Mouse (Mus musculus) heart, adult 18-20 months (tissue): ENCODE data around the gene 4930415O20Rik. TPM values are rescaled to one million over a fixed set of nuclear protein-coding genes. Genes with fewer than 3 reads are reported as not detected.

Experiments used
- DNase-seq, 2 experiments: peaks; one replicate each; pipeline ENCODE4 v3.0.0; 2021 to 2022; ENCODE audit warnings: mixed read lengths in 1 of 2
- long read RNA-seq, 2 experiments: library from polyadenylated mRNA; stranded (forward); transcript quantifications; one replicate each; pipeline ENCODE4 v2.0.0; 2021
- total RNA-seq, 2 experiments: library from RNA; stranded (reverse); gene quantifications; 2 replicates each; pipeline ENCODE4 v1.2.3; 2021

The 4930415O20Rik gene
- total RNA-seq: 1 to 10 TPM; 2.5 to 2.8 TPM
- long read RNA-seq, experiment 1: 0 reads
- long read RNA-seq, experiment 2, partial matches to known transcripts: 0 of 1 reads
- long read RNA-seq, experiment 2, other reads (novel, unspliced or antisense): 1 of 1 reads

- no peak for DNase-seq
These were observed at the start of gene 4930415O20Rik, which contains the start of gene Ccnt1 for GRCm38 (mm10) chr15:98570873-98571538. Gene 4930415O20Rik (plus strand): TSS chr15:98571004. Gene Ccnt1 (minus strand): TSS chr15:98570923.

GRCm38 (mm10) chr15:98521245-98521644 is 49.6 kb upstream of the 4930415O20Rik start:
- no peak for DNase-seq

GRCm38 (mm10) chr15:98526057-98526456 is 44.7 kb upstream of the 4930415O20Rik start:
- no peak for DNase-seq

GRCm38 (mm10) chr15:98527056-98527771 is 43.6 kb upstream of the 4930415O20Rik start:
- DNase-seq: no peak

- DNase-seq: no peak
These were observed 42.7 kb upstream of the 4930415O20Rik start for GRCm38 (mm10) chr15:98528066-98528563.

- DNase-seq: peak in 1 of 2 experiments; percentile 32
These were observed 38.5 kb upstream of the 4930415O20Rik start for GRCm38 (mm10) chr15:98532281-98532680.

- peak in 1 of 2 experiments; percentile 40 for DNase-seq
These were observed 37.7 kb upstream of the 4930415O20Rik start for GRCm38 (mm10) chr15:98533035-98533531.

GRCm38 (mm10) chr15:98533881-98534627 is 36.8 kb upstream of the 4930415O20Rik start, which contains the start of gene Kansl2:
Gene Kansl2 (minus strand): TSS chr15:98534264.
- DNase-seq: peak; percentile 97 to 99

- no peak for DNase-seq
These were observed 34.9 kb upstream of the 4930415O20Rik start for GRCm38 (mm10) chr15:98535921-98536320.

- no peak for DNase-seq
These were observed 33.8 kb upstream of the 4930415O20Rik start for GRCm38 (mm10) chr15:98536828-98537510.

GRCm38 (mm10) chr15:98537923-98538322 is 32.9 kb upstream of the 4930415O20Rik start:
- no peak for DNase-seq

- DNase-seq: no peak
These were observed 29.7 kb upstream of the 4930415O20Rik start for GRCm38 (mm10) chr15:98541064-98541463.

GRCm38 (mm10) chr15:98543341-98543740 is 27.5 kb upstream of the 4930415O20Rik start:
- no peak for DNase-seq

GRCm38 (mm10) chr15:98545151-98545550 is 25.7 kb upstream of the 4930415O20Rik start:
- DNase-seq: no peak

- no peak for DNase-seq
These were observed 24.0 kb upstream of the 4930415O20Rik start for GRCm38 (mm10) chr15:98546843-98547242.

GRCm38 (mm10) chr15:98552758-98553157 is 18.0 kb upstream of the 4930415O20Rik start:
- DNase-seq: no peak

- DNase-seq: peak; percentile 43 to 75
These were observed 14.9 kb upstream of the 4930415O20Rik start for GRCm38 (mm10) chr15:98555881-98556280.

GRCm38 (mm10) chr15:98557186-98557585 is 13.6 kb upstream of the 4930415O20Rik start:
- DNase-seq: no peak

- DNase-seq: no peak
These were observed 3.9 kb upstream of the 4930415O20Rik start for GRCm38 (mm10) chr15:98566973-98567277.

- DNase-seq: peak; percentile 100
These were observed 3.3 kb upstream of the 4930415O20Rik start for GRCm38 (mm10) chr15:98567278-98568134.
